8 mouse cellular contexts compared by ENCODE assay signal in the genomic region with DNA sequence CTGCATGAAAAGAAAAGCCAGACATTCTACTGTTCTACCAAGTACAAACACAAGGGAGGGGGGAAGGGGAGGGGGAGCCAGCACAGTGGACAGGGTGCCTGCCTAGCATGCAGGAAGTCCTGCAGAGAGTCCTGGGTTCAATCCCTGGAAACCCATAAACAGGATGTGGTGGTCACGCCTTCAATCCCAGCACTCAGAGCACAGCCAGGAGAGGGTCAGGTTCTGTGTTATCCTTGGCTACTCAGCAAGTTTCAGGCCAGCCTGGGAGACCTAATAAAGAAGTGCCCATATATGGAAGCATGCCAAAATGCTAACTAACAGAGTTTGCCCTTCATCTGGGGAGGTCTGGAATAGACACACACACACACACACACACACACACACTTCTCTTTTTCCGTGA. TPM values are rescaled to one million over a fixed set of nuclear protein-coding genes. Genes with fewer than 3 reads are reported as not detected.
DNase-seq lines count a peak whose midpoint lies in the region; ATAC-seq and TF ChIP-seq lines count a peak whose summit lies in the region.

No protein-coding gene starts in this region.

- no peaks in the 10 kb centered on the region for H3K9me3 ChIP-seq in forebrain, postnatal 0 days (ENCODE audit: low read length)

- no peaks in the 10 kb centered on the region for H3K36me3 ChIP-seq in forebrain, postnatal 0 days (ENCODE audit: insufficient read depth)

- TF ChIP-seq CTCF in layer of hippocampus, adult 2 months (conservative IDR thresholded peaks at IDR 0.05) = no peak
- TF ChIP-seq CTCF in forebrain, postnatal 0 days (IDR thresholded peaks at IDR 0.05; ENCODE audit: low read depth) = no peak

- WGBS in forebrain, postnatal 0 days = 31% methylated on average over 2 of the region's 2 CpGs

- DNase-seq in layer of hippocampus, adult 2 months (ENCODE audit: low spot score in 2 of 2) = no peak
- DNase-seq in layer of hippocampus, adult 9-10 months (ENCODE audit: low spot score) = no peak
- DNase-seq in forebrain, postnatal 0 days = no peak
- peak; percentile 65 for DNase-seq in kidney, adult 11 months
- DNase-seq in lung, postnatal 25 days (ENCODE audit: low spot score) = peak; percentile 71
- no peak for DNase-seq in cerebellum, adult 11-12 months
- no peak for DNase-seq in right cerebral cortex, postnatal 36 days (ENCODE audit: low spot score in 2 of 2)
- DNase-seq in layer of hippocampus, adult 11-12 months (ENCODE audit: low spot score) = no peak

- 0 out of 2 replicates have a peak, but pooled peaks have one; percentile 37 for ATAC-seq in forebrain, postnatal 0 days

- peak overlapping the region; percentile 55; the same call in 1 of the 2 replicates for H3K27ac ChIP-seq in layer of hippocampus, adult 2 months
- H3K27ac ChIP-seq in forebrain, postnatal 0 days (ENCODE audit: low read depth, low read length) = no peak overlapping the region

- H3K4me3 ChIP-seq in layer of hippocampus, adult 2 months = no peak overlapping the region
- H3K4me3 ChIP-seq in forebrain, postnatal 0 days (ENCODE audit: low read depth, low read length) = no peak overlapping the region

- H3K4me2 ChIP-seq in forebrain, postnatal 0 days (ENCODE audit: low read depth) = no peak overlapping the region

- H3K4me1 ChIP-seq in forebrain, postnatal 0 days (ENCODE audit: insufficient read depth) = peaks cover 7% of the 10 kb centered on the region; the same call in 1 of the 2 replicates

- H3K9ac ChIP-seq in forebrain, postnatal 0 days = no peak overlapping the region

- no peaks in the 10 kb centered on the region for H3K27me3 ChIP-seq in forebrain, postnatal 0 days (ENCODE audit: insufficient read depth, low read length)

RNA-seq across cellular contexts. Expression of a gene that starts 47.1 kb away (rescaled TPM):
- 1 to 10 TPM; 8.8 to 9.3 TPM for total RNA-seq in layer of hippocampus, adult 2 months (2021)
- total RNA-seq in forebrain, postnatal 0 days (2014; rRNA removed) = 5.0 and 5.9 TPM in 2 replicates
- 3.2 and 3.5 TPM in 2 replicates for polyA plus RNA-seq in forebrain, postnatal 0 days (2015; fragmentation: Nextera tagmentation; extraction: Ambion mirVana)

Comparison
In these comparisons a context has a peak if more than half of its experiments do, and no peak if none do; other contexts are left out.
1. DNase-seq: peak in kidney, adult 11 months (single experiment) and lung, postnatal 25 days (single experiment); none in layer of hippocampus, adult 2 months (0 of 2), layer of hippocampus, adult 9-10 months (single experiment), forebrain, postnatal 0 days (single experiment), cerebellum, adult 11-12 months (single experiment), right cerebral cortex, postnatal 36 days (0 of 2) and layer of hippocampus, adult 11-12 months (single experiment).